Mouse (Mus musculus): ENCODE measurements around the gene Zfp992.
"Not testable (repeated sequence)": the region's sequence is repeated elsewhere in the genome, so short reads cannot be mapped to it uniquely, and the experiment has no call there.

Zfp992 gene

GRCm38 (mm10) chr4:146474716-146475676 is 26.2 kb downstream of the Zfp992 start:
- not testable (repeated sequence) for DNase-seq (ENCODE audit: low spot score)

DNA sequence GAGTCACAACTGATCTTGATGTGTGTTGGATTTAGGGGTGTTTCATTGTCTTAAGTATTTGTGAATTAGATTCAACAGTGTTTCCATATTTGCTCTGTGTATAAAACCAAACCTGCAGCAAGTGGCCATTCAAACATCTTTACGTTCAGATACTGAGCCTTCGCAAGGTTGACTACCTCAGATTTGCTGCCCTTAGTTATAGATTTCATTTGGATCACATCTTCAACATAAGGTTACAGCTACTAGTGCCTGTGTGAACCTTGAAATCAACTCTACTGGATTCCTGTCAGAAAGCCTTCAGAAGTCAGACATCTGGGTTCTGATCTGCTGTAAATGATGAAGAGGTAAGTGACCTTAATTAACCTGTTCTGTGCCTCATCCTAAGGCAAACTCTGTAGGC is 27.4 kb downstream of the Zfp992 start:
- not testable (repeated sequence) for DNase-seq (ENCODE audit: low spot score)

DNA sequence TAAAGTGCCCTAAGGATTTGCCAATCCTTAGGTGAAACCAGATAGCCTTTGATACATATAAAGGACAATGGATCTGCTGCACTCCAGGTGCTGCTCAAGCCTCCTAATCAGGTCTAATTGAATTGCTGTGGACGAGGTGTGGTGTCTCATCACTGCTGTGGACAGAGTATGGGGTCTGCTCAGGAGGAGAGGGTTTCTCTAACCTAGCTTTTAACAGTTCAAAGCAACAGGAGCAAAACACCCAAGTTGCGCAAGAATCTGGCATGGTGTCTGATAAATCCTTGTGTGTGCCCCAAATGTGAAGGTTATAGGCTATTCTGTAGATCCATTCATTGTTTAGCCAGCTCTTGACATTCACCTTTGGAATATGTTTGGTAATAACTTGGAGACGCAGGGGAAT is 28.1 kb downstream of the Zfp992 start:
- DNase-seq (ENCODE audit: low spot score): not testable (repeated sequence)

DNA sequence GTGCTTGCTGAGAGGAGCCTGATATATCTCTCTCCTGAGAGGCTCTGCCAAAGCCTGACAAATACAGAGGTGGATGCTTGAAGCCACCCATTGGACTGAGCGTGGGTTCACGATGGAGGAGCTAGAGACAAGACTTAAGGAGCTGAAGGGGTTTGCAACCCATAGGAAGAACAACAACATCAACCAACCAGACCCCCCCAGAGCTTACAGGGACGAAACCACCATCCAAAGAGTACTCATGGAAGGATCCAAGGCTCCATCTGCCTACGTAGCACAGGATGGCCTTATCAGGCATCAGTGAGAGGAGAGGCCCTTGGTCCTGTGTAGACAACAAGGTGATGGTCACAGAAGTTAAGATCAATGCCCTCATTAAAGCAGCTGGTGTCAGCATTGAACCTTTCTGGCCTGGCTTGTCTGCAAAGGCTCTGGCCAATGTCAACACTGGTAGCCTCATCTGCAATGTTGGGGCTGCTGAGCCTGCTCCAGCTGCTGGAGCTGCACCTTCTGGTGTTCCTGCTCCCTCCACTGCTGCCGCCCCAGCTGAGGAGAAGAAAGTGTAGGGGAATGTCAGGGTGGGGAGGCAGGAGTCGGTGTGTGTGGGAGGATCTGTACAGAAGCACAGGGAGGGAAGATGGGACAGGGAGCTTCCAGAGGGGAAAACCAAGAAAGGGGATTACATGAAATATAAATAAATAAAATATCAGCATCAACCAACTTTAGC is 31.7 kb downstream of the Zfp992 start:
- DNase-seq (ENCODE audit: low spot score): not testable (repeated sequence)

GRCm38 (mm10) chr4:146482546-146482945 is 33.7 kb downstream of the Zfp992 start:
- not testable (repeated sequence) for DNase-seq (ENCODE audit: low spot score)

GRCm38 (mm10) chr4:146483571-146484280 is 34.9 kb downstream of the Zfp992 start:
- DNase-seq (ENCODE audit: low spot score): not testable (repeated sequence)

DNA sequence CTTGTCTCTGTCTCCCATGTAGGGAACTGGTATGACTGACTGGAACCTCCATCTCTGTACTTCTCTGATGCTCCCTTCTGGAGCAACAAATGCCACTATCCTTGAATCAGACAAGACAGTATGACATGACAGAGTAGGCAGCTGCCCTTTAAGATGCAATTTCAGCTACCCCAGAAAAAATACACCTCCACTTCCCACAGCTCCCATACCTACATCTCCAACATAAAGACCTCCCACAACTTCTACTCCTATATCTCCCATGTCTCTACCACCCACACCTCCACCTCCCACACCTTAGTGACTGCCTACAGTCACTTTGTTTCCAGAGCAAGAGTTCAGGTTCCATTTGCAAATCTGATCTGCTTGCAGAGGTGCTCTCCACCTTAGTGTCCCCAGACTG is 35.9 kb downstream of the Zfp992 start:
- DNase-seq (ENCODE audit: low spot score): not testable (repeated sequence)

GRCm38 (mm10) chr4:146485183-146485939 is 36.5 kb downstream of the Zfp992 start:
- not testable (repeated sequence) for DNase-seq (ENCODE audit: low spot score)

GRCm38 (mm10) chr4:146486753-146487152 is 37.9 kb downstream of the Zfp992 start:
- not testable (repeated sequence) for DNase-seq (ENCODE audit: low spot score)

DNA sequence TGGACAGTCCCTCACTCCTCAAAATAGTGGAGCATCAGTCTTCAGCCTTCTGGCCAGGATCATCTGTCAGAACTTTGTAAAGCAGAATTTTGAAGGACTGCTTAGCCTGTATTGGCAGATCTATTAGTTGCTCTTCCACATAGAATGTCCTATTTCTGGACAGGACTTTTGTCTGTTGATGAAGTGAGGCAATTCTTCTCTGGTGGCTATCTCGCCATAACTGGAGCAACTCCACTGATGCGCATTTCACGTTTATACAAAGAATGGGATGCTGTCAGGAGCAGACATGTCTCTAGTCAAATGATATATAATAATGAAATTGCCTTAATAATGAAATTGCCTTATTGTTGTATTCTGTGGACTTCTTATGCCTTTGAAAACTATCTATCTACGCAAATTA is 40.4 kb downstream of the Zfp992 start:
- DNase-seq (ENCODE audit: low spot score): not testable (repeated sequence)

- not testable (repeated sequence) for DNase-seq (ENCODE audit: low spot score)
Measured at GRCm38 (mm10) chr4:146491993-146492392, 43.2 kb downstream of the Zfp992 start.

GRCm38 (mm10) chr4:146492439-146492838 is 43.6 kb downstream of the Zfp992 start:
- no peak for DNase-seq (ENCODE audit: low spot score)

GRCm38 (mm10) chr4:146492851-146493250 is 44.0 kb downstream of the Zfp992 start:
- no peak for DNase-seq (ENCODE audit: low spot score)

- not testable (repeated sequence) for DNase-seq (ENCODE audit: low spot score)
Measured at GRCm38 (mm10) chr4:146493319-146493907, 44.6 kb downstream of the Zfp992 start.

DNA sequence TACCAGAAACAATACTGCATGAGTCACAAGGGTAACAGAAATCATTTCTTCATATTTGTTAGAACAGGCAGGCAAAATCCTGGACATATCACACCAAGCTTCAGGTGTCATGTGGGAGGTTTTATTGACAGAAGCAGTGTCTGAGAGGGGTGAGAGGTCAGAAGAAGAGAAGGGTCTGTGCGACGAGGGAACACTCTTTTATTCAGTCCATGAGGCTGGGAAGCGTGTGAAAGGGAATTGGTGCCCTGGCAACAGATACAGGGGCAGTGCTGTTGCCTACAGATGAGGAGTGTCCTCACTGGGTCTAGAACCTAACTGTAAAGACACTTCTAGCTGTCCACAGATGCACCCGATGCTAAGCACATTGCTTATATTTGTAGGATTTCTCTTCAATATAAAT is 46.2 kb downstream of the Zfp992 start:
- no peak for DNase-seq (ENCODE audit: low spot score)

DNA sequence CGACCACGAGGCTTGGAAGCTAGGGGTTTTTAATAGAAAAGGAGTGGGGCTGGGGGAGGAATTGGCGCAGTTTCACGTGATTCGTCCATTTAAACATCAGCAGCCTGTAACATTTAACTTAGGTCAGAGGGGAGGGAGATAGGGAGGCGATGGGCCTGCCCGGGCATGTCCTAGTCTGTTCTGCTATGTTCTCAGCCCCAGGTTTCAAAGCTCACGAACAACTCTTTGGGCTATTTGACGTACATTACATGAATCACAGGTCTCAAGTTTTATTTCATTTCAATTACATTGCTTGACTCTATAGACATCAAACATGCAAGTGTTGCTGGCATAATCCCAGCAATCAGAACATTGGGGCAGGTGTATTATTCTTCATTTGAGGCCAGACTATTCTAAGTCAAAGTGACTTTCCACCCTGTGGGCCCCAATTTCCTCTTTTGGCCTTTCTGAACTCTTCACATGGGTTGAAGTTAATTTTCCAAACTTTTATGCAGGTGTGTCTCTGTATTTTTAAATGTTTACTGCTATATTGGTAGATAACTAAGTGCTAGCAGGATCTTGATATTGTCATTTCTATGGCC is 49.0 kb downstream of the Zfp992 start:
- not testable (repeated sequence) for DNase-seq (ENCODE audit: low spot score)

DNA sequence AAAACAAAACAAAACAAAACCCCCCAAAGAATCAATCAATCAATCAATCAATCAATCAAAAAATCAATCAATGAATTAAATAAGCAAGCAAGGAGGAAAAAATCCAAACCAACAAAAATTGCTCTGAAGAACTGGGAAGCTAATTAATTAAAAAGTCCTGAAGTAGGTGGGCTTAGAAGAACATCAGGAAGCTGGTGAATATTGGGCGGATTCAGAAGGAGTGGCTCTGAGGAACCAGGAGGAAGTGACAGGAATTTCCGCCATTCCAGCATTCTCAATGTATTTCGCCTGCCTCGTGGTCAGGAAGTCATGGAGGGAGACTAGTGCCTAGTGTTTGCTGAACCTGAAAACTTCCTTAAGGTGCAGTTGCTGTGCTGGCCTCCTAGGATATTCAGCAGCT is 52.9 kb downstream of the Zfp992 start, which contains the start of gene Zfp981:
TSS of gene Zfp981 (plus strand) at position 301 of the 400 bp plus-strand sequence.
- DNase-seq (ENCODE audit: low spot score): not testable (repeated sequence)

DNA sequence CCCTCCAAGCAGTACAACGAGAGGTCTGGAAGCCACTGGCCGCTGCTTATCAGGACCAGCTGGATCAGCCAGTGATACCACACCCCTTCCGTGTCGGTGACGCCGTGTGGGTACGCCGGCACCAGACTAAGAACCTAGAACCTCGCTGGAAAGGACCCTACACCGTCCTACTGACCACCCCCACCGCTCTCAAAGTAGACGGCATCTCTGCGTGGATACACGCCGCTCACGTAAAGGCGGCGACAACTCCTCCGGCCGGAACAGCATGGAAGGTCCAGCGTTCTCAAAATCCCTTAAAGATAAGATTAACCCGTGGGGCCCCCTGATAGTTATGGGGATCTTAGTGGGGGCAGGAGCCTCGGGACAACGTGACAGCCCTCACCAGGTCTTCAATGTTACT is 60.2 kb downstream of the Zfp992 start:
- DNase-seq (ENCODE audit: low spot score): not testable (repeated sequence)

DNA sequence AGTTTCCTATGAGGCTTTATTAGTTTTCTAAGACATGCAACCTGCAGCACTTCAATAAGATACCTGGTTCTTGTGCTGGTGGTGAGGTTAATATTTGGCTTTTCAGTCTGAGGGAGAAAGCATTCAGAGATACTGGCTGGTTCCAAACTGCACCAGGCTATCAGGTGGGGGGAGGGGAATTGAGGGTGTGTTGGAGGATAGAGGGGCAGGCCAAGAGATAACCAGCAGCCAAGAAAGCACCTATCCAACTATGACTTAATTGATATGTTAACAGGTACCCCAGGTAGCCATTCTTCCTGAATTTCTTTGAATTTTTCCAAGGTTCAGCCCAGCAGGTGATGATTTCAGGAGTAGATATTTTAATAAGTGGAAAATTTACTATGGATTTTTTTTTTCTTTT is 63.0 kb downstream of the Zfp992 start:
- not testable (repeated sequence) for DNase-seq (ENCODE audit: low spot score)

DNA sequence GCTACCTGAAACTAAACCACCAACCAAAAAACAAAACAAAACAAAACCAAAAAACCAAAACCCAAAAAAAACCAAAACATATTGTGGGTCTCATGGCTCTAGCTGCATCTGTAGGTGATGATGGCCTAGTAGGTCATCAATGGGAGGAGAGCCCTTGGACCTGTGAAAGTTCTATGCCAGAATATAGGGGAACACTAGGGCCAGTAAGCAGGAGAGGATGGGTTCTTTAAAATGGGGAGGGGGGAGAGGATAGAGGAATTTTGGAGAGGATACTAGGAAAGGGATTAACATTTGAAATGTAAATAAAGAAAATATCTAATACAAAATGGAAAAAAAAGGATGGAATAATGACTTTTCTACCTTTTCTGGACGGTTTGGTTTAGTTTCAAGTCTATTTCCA is 67.7 kb downstream of the Zfp992 start:
- no peak for DNase-seq (ENCODE audit: low spot score)

All from c-Kit-positive CD71-positive TER-119-positive erythroid progenitor cells, embryonic 14.5 days (primary cell).